Mouse (Mus musculus) CH12.LX (cell line): ENCODE data around the gene A930004D18Rik. TPM values are rescaled to one million over a fixed set of nuclear protein-coding genes. Genes with fewer than 3 reads are reported as not detected.

ENCODE experiments used
- DNase-seq: peaks from one replicate; pipeline ENCODE4 v3.0.0-alpha.2; 2013; ENCODE audit errors: extremely low read depth
- H3K27ac ChIP-seq: 2 replicates; pipeline ENCODE4 v1.5.1; 2012; ENCODE audit warnings: low read depth, mild to moderate bottlenecking, control low read depth, moderate library complexity; ENCODE audit not compliant: insufficient read depth
- H3K27me3 ChIP-seq: replicated peaks from 2 replicates; pipeline ENCODE3; 2012; ENCODE audit warnings: inconsistent platforms
- H3K36me3 ChIP-seq, 2 experiments: replicated peaks in 1 of 2; 2 replicates each; pipeline versions ENCODE3 to v1.6.1; 2012; ENCODE audit warnings: inconsistent platforms in 1 of 2, low read length in 1 of 2, mild to moderate bottlenecking in 1 of 2, mixed read lengths in 1 of 2, moderate library complexity in 1 of 2; ENCODE audit not compliant: control insufficient read depth in 1 of 2, insufficient read depth in 1 of 2
- H3K4me1 ChIP-seq, 2 experiments: 2 replicates each; pipeline ENCODE4 v1.6.1; 2012; ENCODE audit warnings: inconsistent platforms in 1 of 2, moderate library complexity in 1 of 2; ENCODE audit not compliant: insufficient read depth in 2 of 2, control insufficient read depth in 1 of 2
- H3K4me2 ChIP-seq: 2 replicates; pipeline ENCODE4 v1.6.1; 2012; ENCODE audit warnings: low read depth, mild to moderate bottlenecking, control low read depth; ENCODE audit not compliant: poor library complexity, insufficient read depth, severe bottlenecking
- H3K4me3 ChIP-seq, 3 experiments: fragments of 150-350 bp in 1 of 3; sonication (generic) in 1 of 3; replicated peaks in 1 of 3; 2 replicates each; pipeline versions ENCODE3 to v1.5.1; 2011 to 2012; ENCODE audit warnings: low read depth in 2 of 3, low read length in 2 of 3, mild to moderate bottlenecking in 2 of 3, moderate library complexity in 2 of 3, control low read depth in 1 of 3, improper control_type of control experiment in 1 of 3, inconsistent platforms in 1 of 3, mixed read lengths in 1 of 3; ENCODE audit not compliant: poor library complexity in 1 of 3
- H3K79me2 ChIP-seq: replicated peaks from 2 replicates; pipeline ENCODE4 v1.6.1; 2012; ENCODE audit warnings: mild to moderate bottlenecking, moderate library complexity; ENCODE audit not compliant: control insufficient read depth, poor library complexity, insufficient read depth, severe bottlenecking; ENCODE audit errors: extremely low read depth
- H3K9ac ChIP-seq: 2 replicates; pipeline ENCODE4 v1.6.1; 2012; ENCODE audit warnings: low read depth, mild to moderate bottlenecking, control low read depth, moderate library complexity; ENCODE audit not compliant: insufficient read depth
- H3K9me3 ChIP-seq: replicated peaks from 2 replicates; pipeline ENCODE3; 2012; ENCODE audit warnings: low read length, inconsistent platforms, mixed read lengths
- BHLHE40 ChIP-seq: IDR thresholded peaks from 2 replicates; pipeline ENCODE4 v1.6.1; 2011; ENCODE audit warnings: mild to moderate bottlenecking, low read depth, low read length, improper control_type of control experiment
- CHD1 ChIP-seq: IDR thresholded peaks from 2 replicates; pipeline ENCODE4 v1.6.1; 2012; ENCODE audit warnings: low read depth, low read length, improper control_type of control experiment, inconsistent platforms
- CHD2 ChIP-seq: IDR thresholded peaks from 2 replicates; pipeline ENCODE4 v1.6.1; 2011; ENCODE audit warnings: low read length, improper control_type of control experiment
- E2F4 ChIP-seq: IDR thresholded peaks from 2 replicates; pipeline ENCODE4 v1.6.1; 2011; ENCODE audit warnings: low read depth, low read length, improper control_type of control experiment; ENCODE audit not compliant: insufficient replicate concordance
- ELF1 ChIP-seq: IDR thresholded peaks from 2 replicates; pipeline ENCODE4 v1.6.1; 2014; ENCODE audit warnings: low read depth, mild to moderate bottlenecking, inconsistent platforms, low read length, improper control_type of control experiment
- EP300 ChIP-seq: IDR thresholded peaks from 2 replicates; pipeline ENCODE4 v1.6.1; 2011; ENCODE audit warnings: low read length, improper control_type of control experiment
- IRF4 ChIP-seq: IDR thresholded peaks from 2 replicates; pipeline ENCODE4 v1.6.1; 2014; ENCODE audit warnings: low read depth, mild to moderate bottlenecking, inconsistent platforms, low read length, improper control_type of control experiment
- JUN ChIP-seq: IDR thresholded peaks from 2 replicates; pipeline ENCODE4 v1.6.1; 2011; ENCODE audit warnings: low read depth, mild to moderate bottlenecking, low read length, improper control_type of control experiment, moderate library complexity; ENCODE audit not compliant: insufficient read depth
- JUND ChIP-seq: conservative IDR thresholded peaks from 2 replicates; pipeline ENCODE4 v1.6.1; 2011; ENCODE audit warnings: low read depth, low read length, improper control_type of control experiment
- KAT2A ChIP-seq: IDR thresholded peaks from 2 replicates; pipeline ENCODE4 v1.6.1; 2012; ENCODE audit warnings: low read length, improper control_type of control experiment, inconsistent platforms; ENCODE audit not compliant: insufficient replicate concordance
- MAX ChIP-seq: IDR thresholded peaks from 2 replicates; pipeline ENCODE4 v1.6.1; 2011; ENCODE audit warnings: low read length, improper control_type of control experiment
- MAZ ChIP-seq: IDR thresholded peaks from 2 replicates; pipeline ENCODE4 v1.6.1; 2012; ENCODE audit warnings: low read depth, mild to moderate bottlenecking, inconsistent platforms, low read length, improper control_type of control experiment, moderate library complexity
- MXI1 ChIP-seq: IDR thresholded peaks from 2 replicates; pipeline ENCODE4 v1.6.1; 2011; ENCODE audit warnings: mild to moderate bottlenecking, low read depth, low read length, improper control_type of control experiment
- MYC ChIP-seq: IDR thresholded peaks from 2 replicates; pipeline ENCODE4 v1.6.1; 2011; ENCODE audit warnings: low read depth, mild to moderate bottlenecking, improper control_type of control experiment, low read length
- NELFE ChIP-seq: IDR thresholded peaks from 2 replicates; pipeline ENCODE4 v1.6.1; 2011; ENCODE audit warnings: low read depth, low read length, improper control_type of control experiment
- NRF1 ChIP-seq: IDR thresholded peaks from 2 replicates; pipeline ENCODE4 v1.6.1; 2014; ENCODE audit warnings: low read depth, mild to moderate bottlenecking, inconsistent platforms, low read length, improper control_type of control experiment, moderate library complexity
- PAX5 ChIP-seq: IDR thresholded peaks from 2 replicates; pipeline ENCODE4 v1.6.1; 2012; ENCODE audit warnings: low read length, inconsistent platforms, mixed read lengths
- POLR2A ChIP-seq: IDR thresholded peaks from 2 replicates; pipeline ENCODE4 v1.6.1; 2011; ENCODE audit warnings: low read depth, mild to moderate bottlenecking, improper control_type of control experiment, low read length
- POLR2AphosphoS2 ChIP-seq: IDR thresholded peaks from 2 replicates; pipeline ENCODE4 v1.6.1; 2011; ENCODE audit warnings: low read depth, low read length, improper control_type of control experiment
- RAD21 ChIP-seq: IDR thresholded peaks from 2 replicates; pipeline ENCODE4 v1.6.1; 2011; ENCODE audit warnings: low read depth, mild to moderate bottlenecking, low read length, improper control_type of control experiment, moderate library complexity
- RCOR1 ChIP-seq: conservative IDR thresholded peaks from 2 replicates; pipeline ENCODE4 v1.6.1; 2012; ENCODE audit warnings: low read depth, mild to moderate bottlenecking, inconsistent platforms, low read length, improper control_type of control experiment
- SIN3A ChIP-seq: IDR thresholded peaks from 2 replicates; pipeline ENCODE4 v1.6.1; 2012; ENCODE audit warnings: low read length, improper control_type of control experiment, inconsistent platforms
- SMC3 ChIP-seq: IDR thresholded peaks from 2 replicates; pipeline ENCODE4 v1.6.1; 2011; ENCODE audit warnings: low read depth, low read length, improper control_type of control experiment
- TBP ChIP-seq: conservative IDR thresholded peaks from 2 replicates; pipeline ENCODE4 v1.6.1; 2011; ENCODE audit warnings: low read depth, low read length, improper control_type of control experiment
- UBTF ChIP-seq: IDR thresholded peaks from 2 replicates; pipeline ENCODE4 v1.6.1; 2012; ENCODE audit warnings: low read depth, mild to moderate bottlenecking, inconsistent platforms, low read length, improper control_type of control experiment, moderate library complexity
- USF1 ChIP-seq: IDR thresholded peaks from 2 replicates; pipeline ENCODE4 v1.6.1; 2014; ENCODE audit warnings: low read depth, mild to moderate bottlenecking, inconsistent platforms, low read length, improper control_type of control experiment
- USF2 ChIP-seq: conservative IDR thresholded peaks from 2 replicates; pipeline ENCODE4 v1.6.1; 2011; ENCODE audit warnings: low read depth, low read length, improper control_type of control experiment
- ZC3H11A ChIP-seq: IDR thresholded peaks from 2 replicates; pipeline ENCODE4 v1.6.1; 2012; ENCODE audit warnings: low read depth, mild to moderate bottlenecking, inconsistent platforms, low read length, improper control_type of control experiment
- ZMIZ1 ChIP-seq: IDR thresholded peaks from 2 replicates; pipeline ENCODE4 v1.6.1; 2012; ENCODE audit warnings: low read depth, mild to moderate bottlenecking, inconsistent platforms, low read length, improper control_type of control experiment
- dilution Hi-C: fragments of 300-500 bp; cut with MboI; formaldehyde crosslinking; loops from 2 replicates; pipeline ENCODE4 v1.14.3; 2020; ENCODE audit warnings: low sequenced_read_pairs; ENCODE audit not compliant: extremely low pct_unique_long_range_greater_than_20kb, extremely low pct_ligation_motif_present
- in situ Hi-C: fragments of 300-500 bp; cut with MboI; formaldehyde crosslinking; loops from 3 replicates; pipeline ENCODE4 v1.14.3; 2019; ENCODE audit warnings: low sequenced_read_pairs, low pct_ligation_motif_present, low pct_unique_long_range_greater_than_20kb, mixed read lengths
- polyA plus RNA-seq: library from polyadenylated mRNA; unstranded; fragments of >175 nt; gene quantifications from 2 replicates; pipeline ENCODE4 v1.2.1, GENCODE M21; 2012; ENCODE audit warnings: low read depth; ENCODE audit not compliant: insufficient read length
- total RNA-seq, 2 experiments: library from RNA; depleted of rRNA; stranded (reverse); fragments of 300-350 nt in 1 of 2; fragments of >200 nt in 1 of 2; gene quantifications; 2 replicates each; pipeline ENCODE4 v1.2.3; 2012 to 2014

A930004D18Rik gene
- total and polyA plus RNA-seq, 3 experiments: 0.15 to 1.7 (median 0.72) TPM

- H3K9ac ChIP-seq: peak overlapping the region; percentile 99
- H3K36me3 ChIP-seq: peaks cover 4 to 25% of the 10 kb centered on the region in 2 experiments
- H3K9me3 ChIP-seq: no peaks in the 10 kb centered on the region
- H3K4me3 ChIP-seq: peak overlapping the region; percentile 56 to 91 (median 70)
- H3K27me3 ChIP-seq: no peaks in the 10 kb centered on the region
- H3K4me1 ChIP-seq: peaks cover 0 to 28% of the 10 kb centered on the region in 2 experiments; a peak in 2 of 4 replicates
- peaks cover 39% of the 10 kb centered on the region for H3K79me2 ChIP-seq
- H3K4me2 ChIP-seq: peak overlapping the region; percentile 74
- DNase-seq: no peak
- dilution Hi-C loops (no loop called here), in situ Hi-C loops (no loop called here)
- TF ChIP-seq RCOR1: no peak
- no peak for TF ChIP-seq NELFE
- TF ChIP-seq MAZ: no peak
- TF ChIP-seq ZMIZ1: no peak
- TF ChIP-seq JUN: no peak
- no peak for TF ChIP-seq NRF1
- no peak for TF ChIP-seq BHLHE40
- no peak for TF ChIP-seq TBP
- TF ChIP-seq ELF1: no peak
- no peak for TF ChIP-seq CHD1
- no peak for TF ChIP-seq PAX5
- TF ChIP-seq KAT2A: no peak
- no peak for TF ChIP-seq USF1
- TF ChIP-seq ZC3H11A: no peak
- no peak for TF ChIP-seq SMC3
- no peak for TF ChIP-seq JUND
- TF ChIP-seq UBTF: no peak
- TF ChIP-seq POLR2A: no peak
- no peak; the same call in 1 of the 2 replicates for TF ChIP-seq MYC
- peak overlapping the region; percentile 53 for H3K27ac ChIP-seq
These were observed 28.1 kb upstream of the A930004D18Rik start for GRCm38 (mm10) chr2:18065708-18066030.

- peaks cover 36% of the 10 kb centered on the region for H3K79me2 ChIP-seq
- H3K4me1 ChIP-seq: peaks cover 0 to 30% of the 10 kb centered on the region in 2 experiments; a peak in 2 of 4 replicates
- peak overlapping the region; percentile 76 to 98 (median 82) for H3K4me3 ChIP-seq
- DNase-seq: peak; percentile 61
- dilution Hi-C loops: no loop called here
- peak overlapping the region; percentile 74 for H3K4me2 ChIP-seq
- peak overlapping the region; percentile 99 for H3K9ac ChIP-seq
- H3K9me3 ChIP-seq: no peaks in the 10 kb centered on the region
- H3K27me3 ChIP-seq: no peaks in the 10 kb centered on the region
- peak overlapping the region; percentile 95 for H3K27ac ChIP-seq
- in situ Hi-C loops: no loop called here
- TF ChIP-seq RAD21 (no peak), BHLHE40 (peak; percentile 79), SMC3 (no peak), CHD2 (peak; percentile 27; the same call in 1 of the 2 replicates), NRF1 (0 out of 2 replicates have a peak, but pooled peaks have one; percentile 18), MYC (peak; percentile 10; the same call in 1 of the 2 replicates), MAX (peak; percentile 63), NELFE (no peak; the same call in 1 of the 2 replicates), JUN (no peak), USF1 (peak; percentile 73), CHD1 (no peak), EP300 (no peak), UBTF (no peak), MXI1 (peak; percentile 61), POLR2AphosphoS2 (no peak), USF2 (peak; percentile 40), SIN3A (peak; percentile 54; the same call in 1 of the 2 replicates), IRF4 (no peak), PAX5 (no peak), POLR2A (peak; percentile 70), ELF1 (no peak), ZC3H11A (no peak), TBP (no peak), E2F4 (no peak)
- H3K36me3 ChIP-seq: peaks cover 4 to 25% of the 10 kb centered on the region in 2 experiments
These were observed 27.6 kb upstream of the A930004D18Rik start for GRCm38 (mm10) chr2:18064941-18065707.
